Mouse (Mus musculus) G1E (cell line): Measurements from ENCODE around the gene Arih1. TPM values are rescaled to one million over a fixed set of nuclear protein-coding genes. Genes with fewer than 3 reads are reported as not detected.

Source experiments
- ATAC-seq: 2 replicates; pipeline ENCODE4 v1.8.0; 2016; ENCODE audit warnings: mild to moderate bottlenecking; ENCODE audit not compliant: insufficient number of reproducible peaks, poor library complexity, low FRiP score, severe bottlenecking; ENCODE audit errors: extremely low read depth
- DNase-seq: peaks from one replicate; pipeline ENCODE4 v3.0.0; 2012; ENCODE audit warnings: low spot score
- H3K27me3 ChIP-seq: 2 replicates; pipeline ENCODE4 v1.6.1; 2012; ENCODE audit warnings: mild to moderate bottlenecking, low read length, inconsistent platforms; ENCODE audit not compliant: insufficient read depth
- H3K36me3 ChIP-seq: replicated peaks from 2 replicates; pipeline ENCODE3; 2012; ENCODE audit warnings: mild to moderate bottlenecking, inconsistent platforms
- H3K4me1 ChIP-seq: 2 replicates; pipeline ENCODE4 v1.6.1; 2012; ENCODE audit warnings: low read depth, low read length, inconsistent platforms, mixed read lengths; ENCODE audit not compliant: insufficient read depth
- H3K4me3 ChIP-seq: 2 replicates; pipeline ENCODE4 v1.5.1; 2012; ENCODE audit warnings: low read depth, mild to moderate bottlenecking, inconsistent platforms, low read length, moderate library complexity, mixed read lengths
- H3K9me3 ChIP-seq: replicated peaks from 2 replicates; pipeline ENCODE4 v1.6.1; 2012; ENCODE audit warnings: inconsistent platforms
- CTCF ChIP-seq: IDR thresholded peaks from 2 replicates; pipeline ENCODE4 v1.5.1; 2012; ENCODE audit warnings: low read depth, low read length, inconsistent platforms, mixed read lengths
- GATA1 ChIP-seq: IDR thresholded peaks from 2 replicates; pipeline ENCODE4 v1.6.1; 2012; ENCODE audit warnings: borderline replicate concordance, low read length, inconsistent platforms, mixed read lengths
- GATA2 ChIP-seq: IDR thresholded peaks from 2 replicates; pipeline ENCODE4 v1.6.1; 2012; ENCODE audit warnings: low read depth, low read length, inconsistent platforms, borderline replicate concordance
- POLR2AphosphoS5 ChIP-seq: IDR thresholded peaks from 2 replicates; pipeline ENCODE4 v1.6.1; 2012; ENCODE audit warnings: low read depth, low read length, inconsistent platforms; ENCODE audit not compliant: insufficient replicate concordance
- TAL1 ChIP-seq: conservative IDR thresholded peaks from 2 replicates; pipeline ENCODE4 v1.6.1; 2012; ENCODE audit warnings: low read depth, low read length, inconsistent platforms, mixed read lengths
- polyA plus RNA-seq: library from polyadenylated mRNA; stranded (reverse); fragments of >175 nt; gene quantifications from 2 replicates; pipeline ENCODE4 v1.2.3, GENCODE M21; 2012
- total RNA-seq, 2 experiments: library from RNA; stranded (forward) in 1 of 2; stranded (reverse) in 1 of 2; fragments of 200-1000 nt in 1 of 2; fragments of >200 nt in 1 of 2; fragmentation: Nextera tagmentation in 1 of 2; gene quantifications; 2 replicates each; pipeline ENCODE4 v1.2.3; 2014 to 2017

Arih1 gene
- total and polyA plus RNA-seq, 3 experiments = 47.5 to 207 (median 89.3) TPM

DNA sequence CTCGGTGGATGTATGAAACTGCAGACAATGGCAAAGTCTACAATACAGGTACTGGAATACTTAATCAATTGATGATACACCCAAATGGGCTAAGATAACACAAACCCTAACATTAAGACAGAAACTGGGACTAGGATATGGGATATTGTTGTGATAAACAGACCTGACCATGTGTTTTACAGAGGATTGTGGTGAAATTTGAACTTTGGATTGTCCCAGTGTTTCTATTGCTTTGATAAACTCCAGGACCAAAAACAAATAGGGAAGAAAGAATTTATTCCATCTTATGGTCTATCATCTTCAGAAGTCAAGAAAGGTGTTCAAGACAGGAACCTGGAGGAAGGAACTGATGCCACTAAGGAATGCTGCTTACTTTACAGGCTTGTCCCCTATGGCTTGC, 28.7 kb downstream of the Arih1 start:
- TF ChIP-seq TAL1 (no peak), GATA2 (no peak), CTCF (no peak), POLR2AphosphoS5 (no peak), GATA1 (no peak)
- peaks cover 50% of the 10 kb centered on the region for H3K4me1 ChIP-seq
- H3K27me3 ChIP-seq = no peaks in the 10 kb centered on the region
- DNase-seq (no peak), ATAC-seq (no peak)
- H3K4me3 ChIP-seq = no peak overlapping the region
- peaks cover 21% of the 10 kb centered on the region for H3K36me3 ChIP-seq
- no peaks in the 10 kb centered on the region for H3K9me3 ChIP-seq

DNA sequence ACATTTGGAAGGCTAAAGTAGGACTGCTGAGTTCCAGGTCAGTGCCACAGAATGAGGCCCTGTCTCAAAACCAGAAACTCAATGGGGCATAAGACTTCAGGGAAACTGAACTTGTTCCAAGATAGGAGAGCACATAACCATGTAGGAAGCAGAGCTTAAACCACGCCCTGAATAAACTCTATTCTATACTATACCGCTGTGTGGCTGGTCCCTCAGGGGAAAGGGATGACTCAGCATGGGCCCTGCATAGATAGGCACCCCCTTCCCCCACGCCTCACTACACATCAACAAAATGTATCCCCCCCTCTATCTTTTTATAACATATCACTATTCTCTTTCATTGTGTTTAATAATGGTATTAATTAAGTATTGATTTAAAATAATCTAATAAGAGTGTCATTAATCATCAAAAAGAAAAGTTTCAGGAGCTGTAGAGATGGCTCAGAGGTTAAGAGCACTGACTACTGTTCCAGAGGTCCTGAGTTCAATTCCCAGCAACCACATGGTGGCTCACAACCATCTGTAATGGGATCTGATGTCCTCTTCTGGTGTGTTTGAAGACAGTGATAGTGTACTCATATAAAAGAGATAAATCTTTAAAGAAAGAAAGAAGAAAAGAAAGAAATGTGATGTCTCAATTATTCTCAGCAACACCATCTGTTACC, 30.9 kb downstream of the Arih1 start:
- no peaks in the 10 kb centered on the region for H3K27me3 ChIP-seq
- DNase-seq (peak; percentile 1), ATAC-seq (peak; percentile 70)
- no peaks in the 10 kb centered on the region for H3K9me3 ChIP-seq
- peaks cover 49% of the 10 kb centered on the region for H3K4me1 ChIP-seq
- no peak overlapping the region; the same call in 1 of the 2 replicates for H3K4me3 ChIP-seq
- H3K36me3 ChIP-seq = peaks cover 30% of the 10 kb centered on the region
- TF ChIP-seq TAL1 (no peak), GATA2 (no peak), GATA1 (no peak), CTCF (no peak), POLR2AphosphoS5 (no peak)

- DNase-seq = no peak
- H3K27me3 ChIP-seq = no peaks in the 10 kb centered on the region
Measured at GRCm38 (mm10) chr9:59433729-59434128, 52.7 kb downstream of the Arih1 start.

DNA sequence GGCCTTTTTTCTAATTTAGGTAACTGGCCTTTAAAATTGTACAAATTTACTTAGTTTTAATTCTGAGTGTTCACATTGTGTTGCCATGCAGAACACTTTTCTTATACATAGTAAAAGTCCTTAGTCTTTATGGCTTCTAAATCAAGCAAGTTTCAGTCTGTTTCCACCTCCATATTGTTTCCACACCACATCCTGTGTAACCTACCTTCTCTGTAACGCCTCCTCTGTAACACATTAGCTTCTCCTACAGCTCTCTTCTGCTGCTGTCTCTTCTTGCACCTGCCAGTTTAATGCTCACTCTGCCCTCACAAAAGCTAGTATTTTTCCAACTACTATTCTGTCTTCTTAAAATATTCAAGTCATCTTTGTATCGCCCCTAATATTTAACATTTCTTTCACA, 54.8 kb downstream of the Arih1 start:
- H3K27me3 ChIP-seq = no peaks in the 10 kb centered on the region
- peaks cover 48% of the 10 kb centered on the region for H3K36me3 ChIP-seq
- DNase-seq = no peak
- no peak for ATAC-seq
- H3K9me3 ChIP-seq = 0 out of 2 replicates have a peak, but pooled peaks cover 3% of the 10 kb centered on the region
- TF ChIP-seq POLR2AphosphoS5 = no peak
- TF ChIP-seq TAL1 = no peak
- TF ChIP-seq GATA2 = no peak
- no peak for TF ChIP-seq GATA1
- no peak for TF ChIP-seq CTCF
- H3K4me1 ChIP-seq = no peaks in the 10 kb centered on the region
- no peak overlapping the region for H3K4me3 ChIP-seq

More at GRCm38 (mm10) chr9:59433729-59434128, 52.7 kb downstream of the Arih1 start:
- TF ChIP-seq POLR2AphosphoS5 (no peak), GATA2 (no peak), TAL1 (no peak), GATA1 (no peak), CTCF (no peak)
- H3K4me1 ChIP-seq = no peaks in the 10 kb centered on the region; the same call in 1 of the 2 replicates
- H3K4me3 ChIP-seq = no peak overlapping the region
- ATAC-seq = no peak
- H3K36me3 ChIP-seq = peaks cover 44% of the 10 kb centered on the region
- no peaks in the 10 kb centered on the region for H3K9me3 ChIP-seq

GRCm38 (mm10) chr9:59420487-59420886, 65.9 kb downstream of the Arih1 start:
- Histone ChIP-seq H3K9me3 (no peaks in the 10 kb centered on the region), H3K4me1 (no peaks in the 10 kb centered on the region; the same call in 1 of the 2 replicates), H3K27me3 (no peaks in the 10 kb centered on the region), H3K4me3 (no peak overlapping the region), H3K36me3 (peaks cover 35% of the 10 kb centered on the region)
- ATAC-seq (no peak), DNase-seq (no peak)
- no peak for TF ChIP-seq GATA1
- no peak for TF ChIP-seq GATA2
- no peak for TF ChIP-seq TAL1
- TF ChIP-seq POLR2AphosphoS5 = no peak
- TF ChIP-seq CTCF = no peak

- H3K27me3 ChIP-seq = no peaks in the 10 kb centered on the region
- ATAC-seq (no peak), DNase-seq (no peak)
- H3K4me1 ChIP-seq = no peaks in the 10 kb centered on the region
- H3K4me3 ChIP-seq = no peak overlapping the region
- H3K9me3 ChIP-seq = no peaks in the 10 kb centered on the region
- TF ChIP-seq GATA2 (no peak), CTCF (no peak), TAL1 (no peak), GATA1 (no peak), POLR2AphosphoS5 (no peak)
- peaks cover 76% of the 10 kb centered on the region for H3K36me3 ChIP-seq
Measured at GRCm38 (mm10) chr9:59407271-59407670, 79.1 kb downstream of the Arih1 start.
